Mouse (Mus musculus) left cerebral cortex, postnatal 10 days (tissue): ENCODE measurements at regions not wholly inside any gene's neighbourhood (a gene's known extent, or its start where the extent isn't known, plus 50 kb on each side); places are given as distances from the start of the nearest gene placed in this dataset.

Experiments
- DNase-seq, 2 experiments: peaks; one replicate each; pipeline ENCODE4 v3.0.0; 2021 to 2022; ENCODE audit warnings: low spot score in 2 of 2, mixed read lengths in 1 of 2; ENCODE audit errors: extremely low spot score in 1 of 2
- intact Hi-C: fragments of 180-260 bp; cut with DNase I; formaldehyde crosslinking; loops from one replicate; pipeline ENCODE4 v1.15.1; 2025

GRCm38 (mm10) chr2:166271373-166272189 is 116.1 kb upstream of the Sulf2 start:
- no peak for DNase-seq
- intact Hi-C loops: no loop called here

- no peak for DNase-seq
- intact Hi-C loops: no loop called here
These were observed 114.5 kb upstream of the Sulf2 start for GRCm38 (mm10) chr2:166270007-166270406.

- no peak for DNase-seq
- intact Hi-C loops: loop anchor here (5.0 kb wide), 1 partner anchor 70 kb away; no protein-coding TSS in a partner anchor
These were observed 111.5 kb upstream of the Sulf2 start for GRCm38 (mm10) chr2:166266915-166267314.

- DNase-seq: no peak
These were observed 111.0 kb upstream of the Sulf2 start for GRCm38 (mm10) chr2:166266507-166266906.

GRCm38 (mm10) chr2:166264756-166265155 is 109.3 kb upstream of the Sulf2 start:
- DNase-seq: no peak
- intact Hi-C loops: loop anchor here (5.0 kb wide), 2 partner anchors 73 to 102 kb away; no protein-coding TSS in a partner anchor

More at GRCm38 (mm10) chr2:166266507-166266906, 111.0 kb upstream of the Sulf2 start:
- intact Hi-C loops: loop anchor here (5.0 kb wide), 1 partner anchor 71 kb away; no protein-coding TSS in a partner anchor

GRCm38 (mm10) chr2:166261799-166262198 is 106.3 kb upstream of the Sulf2 start:
- peak in 1 of 2 experiments; percentile 49 for DNase-seq
- intact Hi-C loops: loop anchor here (5.0 kb wide), 1 partner anchor 99 kb away; no protein-coding TSS in a partner anchor

- intact Hi-C loops: loop anchor here (5.0 kb wide), 1 partner anchor 99 kb away; no protein-coding TSS in a partner anchor
- DNase-seq: no peak
These were observed 105.6 kb upstream of the Sulf2 start for GRCm38 (mm10) chr2:166261065-166261464.

- DNase-seq: no peak
- intact Hi-C loops: no loop called here
These were observed 103.3 kb upstream of the Sulf2 start for GRCm38 (mm10) chr2:166258771-166259180.

- intact Hi-C loops: no loop called here
- DNase-seq: no peak
These were observed 102.2 kb upstream of the Sulf2 start for GRCm38 (mm10) chr2:166257666-166258065.

GRCm38 (mm10) chr2:166256193-166256592 is 100.7 kb upstream of the Sulf2 start:
- no peak for DNase-seq
- intact Hi-C loops: no loop called here

- DNase-seq: no peak
- intact Hi-C loops: no loop called here
These were observed 99.1 kb upstream of the Sulf2 start for GRCm38 (mm10) chr2:166254581-166254980.

GRCm38 (mm10) chr2:166252107-166252506 is 96.6 kb upstream of the Sulf2 start:
- intact Hi-C loops: no loop called here
- no peak for DNase-seq

- intact Hi-C loops: no loop called here
- no peak for DNase-seq
These were observed 96.0 kb upstream of the Sulf2 start for GRCm38 (mm10) chr2:166251421-166251820.

GRCm38 (mm10) chr2:166250571-166250970 is 95.1 kb upstream of the Sulf2 start:
- DNase-seq: no peak
- intact Hi-C loops: no loop called here

- DNase-seq: no peak
- intact Hi-C loops: loop anchor here (5.0 kb wide), 1 partner anchor 82 kb away; no protein-coding TSS in a partner anchor
These were observed 94.0 kb upstream of the Sulf2 start for GRCm38 (mm10) chr2:166249338-166249950.

GRCm38 (mm10) chr2:166246401-166247189 is 91.1 kb upstream of the Sulf2 start:
- DNase-seq: no peak
- intact Hi-C loops: loop anchor here (5.0 kb wide), 1 partner anchor 79 kb away; no protein-coding TSS in a partner anchor

- DNase-seq: no peak
- intact Hi-C loops: loop anchor here (5.0 kb wide), 1 partner anchor 78 kb away; no protein-coding TSS in a partner anchor
These were observed 89.8 kb upstream of the Sulf2 start for GRCm38 (mm10) chr2:166245219-166245618.

- DNase-seq: no peak
- intact Hi-C loops: no loop called here
These were observed 87.5 kb upstream of the Sulf2 start for GRCm38 (mm10) chr2:166242786-166243521.
